Mouse (Mus musculus) cerebellum, postnatal 25 days (tissue): ENCODE results near the gene Naaladl2.

Experiments used
- DNase-seq, 2 experiments: peaks; one replicate each; pipeline ENCODE4 v3.0.0; 2021; ENCODE audit warnings: mixed read lengths in 2 of 2

The Naaladl2 gene

GRCm38 (mm10) chr3:23928097-23928496 lies 1216.0 kb downstream of the Naaladl2 start:
- DNase-seq, result no peak

- DNase-seq, result no peak
Observed at GRCm38 (mm10) chr3:23907682-23908081, 1236.4 kb downstream of the Naaladl2 start.

GRCm38 (mm10) chr3:23865688-23866087 lies 1278.4 kb downstream of the Naaladl2 start:
- DNase-seq, result no peak

GRCm38 (mm10) chr3:23857275-23857674 lies 1286.8 kb downstream of the Naaladl2 start:
- no peak for DNase-seq

GRCm38 (mm10) chr3:23817585-23817984 lies 1326.5 kb downstream of the Naaladl2 start:
- DNase-seq, result no peak

- no peak for DNase-seq
Observed at GRCm38 (mm10) chr3:23758746-23759145, 1385.3 kb downstream of the Naaladl2 start.
